Mouse (Mus musculus) neural tube, embryonic 13.5 days (tissue): Measurements from ENCODE around the gene Cnbd2. TPM values are rescaled to one million over a fixed set of nuclear protein-coding genes. Genes with fewer than 3 reads are reported as not detected.
A peak's percentile ranks its signal among the peaks of the same experiment; 100 is the strongest.

ENCODE experiments used
- ATAC-seq: fragments of 200-750 bp; cut with Nextera tagmentation; 2 replicates; pipeline ENCODE4 v1.8.0; 2017; ENCODE audit warnings: low read depth, mild to moderate bottlenecking, moderate TSS enrichment, moderate library complexity
- H3K27ac ChIP-seq: fragments of 300-500 bp; sonication (generic); replicated peaks from 2 replicates; pipeline ENCODE4 v1.5.1; 2015; ENCODE audit warnings: moderate library complexity, mild to moderate bottlenecking, inconsistent platforms
- H3K27me3 ChIP-seq: fragments of 300-500 bp; sonication (generic); 2 replicates; pipeline ENCODE4 v1.6.1; 2015; ENCODE audit warnings: mild to moderate bottlenecking, inconsistent platforms
- H3K36me3 ChIP-seq: fragments of 300-500 bp; sonication (generic); 2 replicates; pipeline ENCODE4 v1.6.1; 2015; ENCODE audit warnings: mild to moderate bottlenecking, inconsistent platforms
- H3K4me1 ChIP-seq: fragments of 300-500 bp; sonication (generic); replicated peaks from 2 replicates; pipeline ENCODE4 v1.6.1; 2015; ENCODE audit warnings: inconsistent platforms
- H3K4me2 ChIP-seq: fragments of 300-500 bp; sonication (generic); 2 replicates; pipeline ENCODE4 v1.6.1; 2015; ENCODE audit warnings: inconsistent platforms, mild to moderate bottlenecking, moderate library complexity
- H3K4me3 ChIP-seq: fragments of 300-500 bp; sonication (generic); 2 replicates; pipeline ENCODE4 v1.5.1; 2015; ENCODE audit warnings: mild to moderate bottlenecking, inconsistent platforms
- H3K9ac ChIP-seq: fragments of 300-500 bp; sonication (generic); 2 replicates; pipeline ENCODE4 v1.6.1; 2015; ENCODE audit warnings: moderate library complexity, mild to moderate bottlenecking, inconsistent platforms
- H3K9me3 ChIP-seq: fragments of 300-500 bp; sonication (generic); 2 replicates; pipeline ENCODE4 v1.6.1; 2016; ENCODE audit warnings: inconsistent platforms
- WGBS: fragments of 180-500 bp; shearing (Covaris S2); methylation state at CpG from one replicate; pipeline ENCODE4 v1.1.7; 2015; 5-methylcytosine and 5-hydroxymethylcytosine counted together
- microRNA-seq: library from miRNA; unstranded; fragments of <30 nt; microRNA quantifications from one replicate; pipeline ENCODE4, GENCODE M21; 2016
- polyA plus RNA-seq: library from polyadenylated mRNA; unstranded; fragments of >200 nt; fragmentation: Nextera tagmentation; extraction: Ambion mirVana; gene quantifications from 2 replicates; pipeline ENCODE4 v1.2.1, GENCODE M21; 2015

Gene Cnbd2
- polyA plus RNA-seq, 1 experiment from 2014 or later = 7.6 TPM

GRCm38 (mm10) chr2:156420694-156421380 lies 108.7 kb downstream of the Cnbd2 start, which contains the start of gene Epb41l1:
Gene Epb41l1, plus strand, starts transcription at chr2:156420909.
- Histone ChIP-seq H3K36me3 (no peaks in the 10 kb centered on the region), H3K4me2 (peak within 1 kb of the TSS; percentile 78), H3K27me3 (peaks cover 58% of the 10 kb centered on the region), H3K9me3 (no peaks in the 10 kb centered on the region), H3K4me3 (peak within 1 kb of the TSS; percentile 73), H3K4me1 (peaks cover 37% of the 10 kb centered on the region), H3K27ac (peak within 1 kb of the TSS; percentile 91), H3K9ac (peak within 1 kb of the TSS; percentile 82)
- peak; percentile 66 for ATAC-seq
- whole genome bisulfite sequencing = under 1% methylated on average over 71 of the region's 76 CpGs

GRCm38 (mm10) chr2:156421381-156422110 lies 109.4 kb downstream of the Cnbd2 start:
- ATAC-seq = peak; percentile 80
- Histone ChIP-seq H3K4me3 (peak overlapping the region; percentile 73), H3K27me3 (peaks cover 58% of the 10 kb centered on the region), H3K27ac (peak overlapping the region; percentile 91), H3K36me3 (no peaks in the 10 kb centered on the region), H3K9me3 (no peaks in the 10 kb centered on the region), H3K9ac (peak overlapping the region; percentile 82), H3K4me1 (peaks cover 37% of the 10 kb centered on the region), H3K4me2 (peak overlapping the region; percentile 78)
- WGBS = 1% methylated on average over 36 of the region's 36 CpGs

- peak overlapping the region; percentile 91; the same call in 1 of the 2 replicates for H3K27ac ChIP-seq
- peak overlapping the region; percentile 78 for H3K4me2 ChIP-seq
- no peak for ATAC-seq
- WGBS = 20% methylated on average over 8 of the region's 8 CpGs
- H3K4me1 ChIP-seq = peaks cover 37% of the 10 kb centered on the region
- H3K9ac ChIP-seq = peak overlapping the region; percentile 82
- H3K4me3 ChIP-seq = peak overlapping the region; percentile 73
- H3K36me3 ChIP-seq = no peaks in the 10 kb centered on the region
- H3K27me3 ChIP-seq = peaks cover 58% of the 10 kb centered on the region
- no peaks in the 10 kb centered on the region for H3K9me3 ChIP-seq
These were observed 110.5 kb downstream of the Cnbd2 start for GRCm38 (mm10) chr2:156422631-156423030.

- Histone ChIP-seq H3K4me1 (peaks cover 37% of the 10 kb centered on the region), H3K36me3 (no peaks in the 10 kb centered on the region), H3K27me3 (peaks cover 54% of the 10 kb centered on the region), H3K9me3 (no peaks in the 10 kb centered on the region), H3K4me3 (no peak overlapping the region), H3K9ac (no peak overlapping the region), H3K4me2 (no peak overlapping the region), H3K27ac (no peak overlapping the region)
- no peak for ATAC-seq
- WGBS = 87% methylated on average over 4 of the region's 4 CpGs
These were observed 111.6 kb downstream of the Cnbd2 start for GRCm38 (mm10) chr2:156423672-156424071.

Small RNAs within 50 kb of the gene (microRNA-seq; reads per million reads assigned to microRNA genes)
- gene Gm22758 (not detected), gene Gm22759 (not detected)

Other genes starting within 250 kb of the Cnbd2 start
- gene Spag4, start 247.1 kb upstream of the Cnbd2 start, polyA plus RNA-seq = 5.6 and 6.4 TPM in 2 replicates
- 33.4 and 34.0 TPM in 2 replicates for gene Cpne1, start 200.3 kb upstream of the Cnbd2 start, polyA plus RNA-seq
- gene Rbm12, start 200.3 kb upstream of the Cnbd2 start, polyA plus RNA-seq = 27.7 and 27.8 TPM in 2 replicates
- 21.4 and 26.1 TPM in 2 replicates for gene Gm28036, start 185.2 kb upstream of the Cnbd2 start, polyA plus RNA-seq
- gene Romo1, start 168.3 kb upstream of the Cnbd2 start, polyA plus RNA-seq = 373 and 399 TPM in 2 replicates
- gene Nfs1, start 168.1 kb upstream of the Cnbd2 start, polyA plus RNA-seq = 31.2 and 31.8 TPM in 2 replicates
- 509 and 512 TPM in 2 replicates for gene Rbm39, start 132.1 kb upstream of the Cnbd2 start, polyA plus RNA-seq
- gene Phf20, start 115.8 kb upstream of the Cnbd2 start, polyA plus RNA-seq = 101 and 126 TPM in 2 replicates
- 88.6 and 105 TPM in 2 replicates for gene Scand1, start 405 bp downstream of the Cnbd2 start, polyA plus RNA-seq
- gene Epb41l1, start 108.6 kb downstream of the Cnbd2 start, polyA plus RNA-seq = 7.8 and 9.4 TPM in 2 replicates
- 41.9 and 44.8 TPM in 2 replicates for gene Aar2, start 235.3 kb downstream of the Cnbd2 start, polyA plus RNA-seq